Mouse (Mus musculus) heart, adult 2 months (tissue): ENCODE data around the gene Smg8. TPM values are rescaled to one million over a fixed set of nuclear protein-coding genes. Genes with fewer than 3 reads are reported as not detected.

ENCODE experiments used
- DNase-seq, 2 experiments: peaks; one replicate each; pipeline ENCODE4 v3.0.0; 2021
- H3K27ac ChIP-seq: fragments of 200-600 bp; 2 replicates; pipeline ENCODE4 v1.8.1; 2022
- H3K27me3 ChIP-seq: fragments of 200-500 bp; 2 replicates; pipeline ENCODE4 v1.6.1; 2012; ENCODE audit warnings: mild to moderate bottlenecking, low read length, inconsistent platforms, mixed read lengths; ENCODE audit not compliant: control insufficient read depth, insufficient read depth
- H3K36me3 ChIP-seq: fragments of 200-500 bp; 2 replicates; pipeline ENCODE4 v1.6.1; 2012; ENCODE audit warnings: low read length, inconsistent platforms; ENCODE audit not compliant: control insufficient read depth, insufficient read depth
- H3K4me1 ChIP-seq: fragments of 200-500 bp; 2 replicates; pipeline ENCODE4 v1.6.1; 2011; ENCODE audit warnings: low read length; ENCODE audit not compliant: control insufficient read depth, insufficient read depth
- H3K4me3 ChIP-seq: fragments of 200-600 bp; 2 replicates; pipeline ENCODE4 v1.8.1; 2022
- H3K79me2 ChIP-seq: fragments of 200-500 bp; replicated peaks from 2 replicates; pipeline ENCODE4 v1.6.1; 2012; ENCODE audit warnings: mild to moderate bottlenecking, inconsistent platforms, low read length, moderate library complexity, mixed read lengths; ENCODE audit not compliant: control insufficient read depth, insufficient read depth
- H3K9ac ChIP-seq: fragments of 200-500 bp; 2 replicates; pipeline ENCODE4 v1.6.1; 2012; ENCODE audit warnings: low read depth, mild to moderate bottlenecking, control low read depth, inconsistent platforms, low read length, mixed read lengths
- CTCF ChIP-seq: fragments of 200-600 bp; IDR thresholded peaks from 2 replicates; pipeline ENCODE4 v1.8.1; 2022; ENCODE audit warnings: antibody characterized with exemption, mild to moderate bottlenecking, moderate library complexity
- EP300 ChIP-seq: fragments of 200-500 bp; IDR thresholded peaks from 2 replicates; pipeline ENCODE4 v1.6.1; 2011; ENCODE audit warnings: low read depth, low read length, control low read depth; ENCODE audit not compliant: insufficient read depth
- POLR2A ChIP-seq: fragments of 200-500 bp; IDR thresholded peaks from 2 replicates; pipeline ENCODE4 v1.6.1; 2011; ENCODE audit warnings: mild to moderate bottlenecking, low read depth, low read length, control low read depth; ENCODE audit not compliant: insufficient read depth
- WGBS: fragments of 180-500 bp; shearing (Covaris S2); methylation state at CpG from one replicate; pipeline ENCODE4 v1.1.7; 2018; 5-methylcytosine and 5-hydroxymethylcytosine counted together
- intact Hi-C: fragments of 180-260 bp; cut with DNase I; formaldehyde crosslinking; loops from one replicate; pipeline ENCODE4 v1.15.1; 2025
- microRNA-seq, 2 experiments: library from miRNA; unstranded; fragments of <30 nt; microRNA quantifications; one replicate each; pipeline ENCODE4 v1.2.0; 2021
- polyA plus RNA-seq: library from polyadenylated mRNA; depleted of rRNA; stranded (reverse); fragments of >200 nt; gene quantifications from 2 replicates; pipeline ENCODE4 v1.2.3, GENCODE M21; 2012; rRNA removed
- total RNA-seq, 2 experiments: library from RNA; stranded (reverse); gene quantifications; 2 replicates each; pipeline ENCODE4 v1.2.3; 2021

Gene Smg8
- total and polyA plus RNA-seq, 3 experiments: 4.8 to 9.2 (median 9.1) TPM

GRCm38 (mm10) chr11:87036180-87036579 is 50.4 kb downstream of the Smg8 start:
- intact Hi-C loops: no loop called here
- no peak for DNase-seq
- 75% methylated on average over 4 of the region's 4 CpGs for WGBS

GRCm38 (mm10) chr11:87028212-87028611 is 58.4 kb downstream of the Smg8 start:
- no peak for DNase-seq
- Histone ChIP-seq H3K36me3 (no peaks in the 10 kb centered on the region), H3K27me3 (no peaks in the 10 kb centered on the region), H3K9ac (no peak overlapping the region), H3K27ac (no peak overlapping the region), H3K4me3 (no peak overlapping the region), H3K79me2 (no peaks in the 10 kb centered on the region), H3K4me1 (peaks cover 7% of the 10 kb centered on the region)
- intact Hi-C loops: no loop called here
- TF ChIP-seq CTCF: no peak
- no peak for TF ChIP-seq POLR2A
- no peak for TF ChIP-seq EP300
- WGBS: 85% methylated on average over 3 of the region's 3 CpGs

More at GRCm38 (mm10) chr11:87036180-87036579, 50.4 kb downstream of the Smg8 start:
- Histone ChIP-seq H3K4me1 (no peaks in the 10 kb centered on the region; the same call in 1 of the 2 replicates), H3K79me2 (no peaks in the 10 kb centered on the region), H3K27ac (no peak overlapping the region), H3K36me3 (no peaks in the 10 kb centered on the region), H3K27me3 (no peaks in the 10 kb centered on the region), H3K9ac (no peak overlapping the region), H3K4me3 (no peak overlapping the region)
- TF ChIP-seq POLR2A: no peak
- TF ChIP-seq CTCF: peak; percentile 30; the same call in 1 of the 2 replicates

Small RNA genes lying within 50 kb of the gene (microRNA-seq; reads per million reads assigned to microRNA genes)
- gene Mir301: 12.7 to 38.7 reads per million in 2 experiments

Other genes with a start within 250 kb of the Smg8 start
- 10 to 100 TPM; 11.6 to 26.3 TPM for gene Ypel2, start 93.1 kb downstream of the Smg8 start, total RNA-seq
- 7.9 and 12.2 TPM in 2 replicates for gene Ypel2, start 93.1 kb downstream of the Smg8 start, polyA plus RNA-seq
- 10 to 100 TPM; 12.0 to 12.5 TPM for gene Gdpd1, start 12.7 kb downstream of the Smg8 start, total RNA-seq
- gene Gdpd1, start 12.7 kb downstream of the Smg8 start, polyA plus RNA-seq: 7.4 and 12.6 TPM in 2 replicates
- under 1 TPM; 0.29 to 0.36 TPM for gene Prr11, start 21.9 kb upstream of the Smg8 start, total RNA-seq
- gene Prr11, start 21.9 kb upstream of the Smg8 start, polyA plus RNA-seq: 0.18 and 0.67 TPM in 2 replicates
- 10 to 100 TPM; 13.6 to 14.3 TPM for gene Ska2, start 22.5 kb upstream of the Smg8 start, total RNA-seq
- gene Ska2, start 22.5 kb upstream of the Smg8 start, polyA plus RNA-seq: 6.5 and 13.7 TPM in 2 replicates
- 1 to 10 TPM; 5.9 to 8.3 TPM for gene Trim37, start 40.3 kb upstream of the Smg8 start, total RNA-seq
- gene Trim37, start 40.3 kb upstream of the Smg8 start, polyA plus RNA-seq: 1.9 and 4.3 TPM in 2 replicates